Mouse (Mus musculus): ENCODE data around the gene Gtpbp3. TPM values are rescaled to one million over a fixed set of nuclear protein-coding genes. Genes with fewer than 3 reads are reported as not detected.

Gene Gtpbp3
- total and polyA plus RNA-seq, 3 experiments, result 17.4 to 26.7 (median 20.7) TPM

DNA sequence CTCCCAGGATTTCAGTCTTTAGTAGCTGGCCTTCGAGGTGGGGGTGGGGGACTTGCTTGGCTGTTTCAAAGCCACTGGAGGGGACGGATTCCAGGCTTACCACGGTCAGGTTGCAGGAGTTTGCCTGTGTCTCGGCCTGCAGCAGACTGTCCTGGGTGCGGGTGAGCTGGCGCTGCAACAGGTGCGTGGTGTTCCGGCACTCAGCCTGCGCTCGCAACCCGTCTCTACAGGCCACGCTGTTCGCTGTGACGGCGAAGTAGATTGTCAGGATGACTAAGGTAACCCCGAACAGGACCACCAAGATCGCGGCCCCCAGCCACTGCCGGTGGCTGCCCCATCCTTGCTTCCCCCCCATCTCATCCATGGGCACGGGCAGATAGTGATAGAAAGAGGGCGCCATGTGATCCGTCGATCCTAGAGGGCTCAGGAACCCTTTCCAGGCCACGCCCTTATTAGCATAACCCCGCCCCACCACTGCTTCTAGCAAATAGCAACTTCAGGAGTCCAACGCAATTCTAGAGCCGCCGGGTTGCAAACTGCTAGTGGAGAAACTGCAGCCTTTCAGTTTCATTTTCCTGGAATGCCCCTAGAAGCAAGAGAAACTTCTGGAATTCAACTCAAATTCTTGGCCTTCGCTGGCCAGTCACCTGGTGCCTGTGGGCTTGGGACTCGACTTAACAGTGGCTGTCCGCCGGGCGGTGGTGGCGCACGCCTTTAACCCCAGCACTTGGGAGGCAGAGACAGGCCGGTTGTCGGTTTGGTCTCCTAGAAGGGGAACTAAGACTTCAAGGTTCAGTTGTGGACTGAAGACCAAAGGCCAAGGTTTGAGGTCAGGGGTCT lies 49.3 kb downstream of the Gtpbp3 start, which contains the start of gene Bst2:
Bst2 (minus strand) TSS at position 429 of the 840 bp plus-strand sequence.
- Histone ChIP-seq H3K4me2 (ENCODE audit: insufficient read depth, low read depth, poor library complexity, severe bottlenecking) (peak within 1 kb of the TSS; percentile 90), H3K9me3 (replicated peaks; ENCODE audit: low read length) (no peaks in the 10 kb centered on the region), H3K4me3 (replicated peaks in 1 of 3; ENCODE audit: low read depth in 2 of 3, low read length in 2 of 3, poor library complexity in 1 of 3) (peak within 1 kb of the TSS; percentile 83 to 93 (median 89)), H3K9ac (ENCODE audit: insufficient read depth, low read depth) (peak within 1 kb of the TSS; percentile 84), H3K27me3 (replicated peaks) (no peaks in the 10 kb centered on the region), H3K79me2 (replicated peaks; ENCODE audit: control insufficient read depth, extremely low read depth, insufficient read depth, poor library complexity, severe bottlenecking) (peaks cover 11% of the 10 kb centered on the region; the same call in 1 of the 2 replicates), H3K4me1 (ENCODE audit: control insufficient read depth in 1 of 2, insufficient read depth in 2 of 2) (peaks cover 12 to 61% of the 10 kb centered on the region in 2 experiments), H3K36me3 (replicated peaks in 1 of 2; ENCODE audit: control insufficient read depth in 1 of 2, insufficient read depth in 1 of 2, low read length in 1 of 2) (peaks cover 5 to 16% of the 10 kb centered on the region in 2 experiments), H3K27ac (ENCODE audit: insufficient read depth, low read depth) (peak within 1 kb of the TSS; percentile 47)
- dilution Hi-C loops (cut with MboI; ENCODE audit: extremely low pct_ligation_motif_present, extremely low pct_unique_long_range_greater_than_20kb, low sequenced_read_pairs) (no loop called here), in situ Hi-C loops (cut with MboI; ENCODE audit: low pct_ligation_motif_present, low pct_unique_long_range_greater_than_20kb, low sequenced_read_pairs) (no loop called here)
- peak; percentile 98 for DNase-seq (ENCODE audit: extremely low read depth)
- TF ChIP-seq POLR2AphosphoS2 (IDR thresholded peaks at IDR 0.05; ENCODE audit: low read depth, low read length) (no peak), SMC3 (IDR thresholded peaks at IDR 0.05; ENCODE audit: low read depth, low read length) (no peak), ETS1 (conservative IDR thresholded peaks at IDR 0.05; ENCODE audit: low read depth, low read length) (peak; percentile 27; the same call in 1 of the 2 replicates), ELF1 (IDR thresholded peaks at IDR 0.05; ENCODE audit: low read depth, low read length) (peak; percentile 22; the same call in 1 of the 2 replicates), MAX (IDR thresholded peaks at IDR 0.05; ENCODE audit: low read length) (peak; percentile 70; the same call in 1 of the 2 replicates), RAD21 (IDR thresholded peaks at IDR 0.05; ENCODE audit: low read depth, low read length) (no peak), KAT2A (IDR thresholded peaks at IDR 0.05; ENCODE audit: insufficient replicate concordance, low read length) (0 out of 2 replicates have a peak, but pooled peaks have one; percentile 25), MAFK (IDR thresholded peaks at IDR 0.05; ENCODE audit: insufficient replicate concordance, low read length) (no peak), ZMIZ1 (IDR thresholded peaks at IDR 0.05; ENCODE audit: low read depth, low read length) (0 out of 2 replicates have a peak, but pooled peaks have one; percentile 31), POLR2A (IDR thresholded peaks at IDR 0.05; ENCODE audit: low read depth, low read length) (peak; percentile 87), ZNF384 (IDR thresholded peaks at IDR 0.05; ENCODE audit: low read depth, low read length) (no peak), MAZ (IDR thresholded peaks at IDR 0.05; ENCODE audit: low read depth, low read length) (peak; percentile 28; the same call in 1 of the 2 replicates), MEF2A (IDR thresholded peaks at IDR 0.05; ENCODE audit: borderline replicate concordance, low read depth, low read length) (peak; percentile 15; the same call in 1 of the 2 replicates), HCFC1 (IDR thresholded peaks at IDR 0.05; ENCODE audit: low read depth, low read length) (peak; percentile 26; the same call in 1 of the 2 replicates), RCOR1 (conservative IDR thresholded peaks at IDR 0.05; ENCODE audit: low read depth, low read length) (no peak), ZKSCAN1 (IDR thresholded peaks at IDR 0.05; ENCODE audit: borderline replicate concordance, low read depth, low read length) (no peak), JUND (conservative IDR thresholded peaks at IDR 0.05; ENCODE audit: low read depth, low read length) (no peak), MXI1 (IDR thresholded peaks at IDR 0.05; ENCODE audit: low read depth, low read length) (peak; percentile 90; the same call in 1 of the 2 replicates), CTCF (conservative IDR thresholded peaks at IDR 0.05 in 1 of 2, IDR thresholded peaks at IDR 0.05 in 1 of 2; ENCODE audit: low read depth in 2 of 2, low read length in 2 of 2) (peak in 1 of 2 experiments; percentile 22; a peak in 1 of 4 replicates), BHLHE40 (IDR thresholded peaks at IDR 0.05; ENCODE audit: low read depth, low read length) (0 out of 2 replicates have a peak, but pooled peaks have one; percentile 5), IRF4 (IDR thresholded peaks at IDR 0.05; ENCODE audit: low read depth, low read length) (peak; percentile 83), MYC (IDR thresholded peaks at IDR 0.05; ENCODE audit: low read depth, low read length) (peak; percentile 58; the same call in 1 of the 2 replicates), ZC3H11A (IDR thresholded peaks at IDR 0.05; ENCODE audit: low read depth, low read length) (no peak), E2F4 (IDR thresholded peaks at IDR 0.05; ENCODE audit: insufficient replicate concordance, low read depth, low read length) (no peak), GABPA (IDR thresholded peaks at IDR 0.05; ENCODE audit: insufficient replicate concordance, low read depth, low read length) (no peak), TBP (conservative IDR thresholded peaks at IDR 0.05; ENCODE audit: low read depth, low read length) (peak; percentile 83; the same call in 1 of the 2 replicates), JUN (IDR thresholded peaks at IDR 0.05; ENCODE audit: insufficient read depth, low read depth, low read length) (no peak), NRF1 (IDR thresholded peaks at IDR 0.05; ENCODE audit: low read depth, low read length) (no peak), EP300 (IDR thresholded peaks at IDR 0.05; ENCODE audit: low read length) (peak; percentile 11), UBTF (IDR thresholded peaks at IDR 0.05; ENCODE audit: low read depth, low read length) (0 out of 2 replicates have a peak, but pooled peaks have one; percentile 50), TCF12 (IDR thresholded peaks at IDR 0.05; ENCODE audit: low read depth, low read length) (no peak; the same call in 1 of the 2 replicates), SIN3A (IDR thresholded peaks at IDR 0.05; ENCODE audit: low read length) (peak; percentile 82), PAX5 (IDR thresholded peaks at IDR 0.05; ENCODE audit: low read length) (no peak), USF2 (conservative IDR thresholded peaks at IDR 0.05; ENCODE audit: low read depth, low read length) (peak; percentile 9; the same call in 1 of the 2 replicates), NELFE (IDR thresholded peaks at IDR 0.05; ENCODE audit: low read depth, low read length) (peak; percentile 64), CHD2 (IDR thresholded peaks at IDR 0.05; ENCODE audit: low read length) (peak; percentile 5), CHD1 (IDR thresholded peaks at IDR 0.05; ENCODE audit: low read depth, low read length) (no peak)
